Mouse (Mus musculus): ENCODE data around the gene Stk11ip. TPM values are rescaled to one million over a fixed set of nuclear protein-coding genes. Genes with fewer than 3 reads are reported as not detected.

Stk11ip gene
- polyA plus RNA-seq, 1 experiment from 2014 or later, result 11.8 TPM

- Histone ChIP-seq H3K4me1 (ENCODE audit: control insufficient read depth in 2 of 2, insufficient read depth in 2 of 2, low read length in 2 of 2) (peaks cover 35 to 46% of the 10 kb centered on the region in 2 experiments), H3K4me3 (ENCODE audit: control insufficient read depth in 1 of 2, insufficient read depth in 1 of 2, low read depth in 1 of 2, low read length in 2 of 2) (peak overlapping the region; percentile 77 to 93), H3K4me2 (ENCODE audit: low read length) (peak overlapping the region; percentile 84), H3K9me3 (ENCODE audit: control insufficient read depth, low read length) (no peaks in the 10 kb centered on the region), H3K9ac (ENCODE audit: low read length) (peak overlapping the region; percentile 100), H3K36me3 (ENCODE audit: control insufficient read depth, insufficient read depth, low read length) (peaks cover 36% of the 10 kb centered on the region), H3K27me3 (ENCODE audit: control insufficient read depth, insufficient read depth, low read length) (no peaks in the 10 kb centered on the region), H3K27ac (replicated peaks in 1 of 2; ENCODE audit: control insufficient read depth in 1 of 2, insufficient read depth in 1 of 2, low read depth in 2 of 2, low read length in 2 of 2) (peak overlapping the region; percentile 87 to 100)
- under 1% methylated on average over 84 of the region's 84 CpGs for WGBS
- ATAC-seq (ENCODE audit: insufficient number of reproducible peaks, insufficient read depth, low FRiP score, low read depth), result 0 out of 2 replicates have a peak, but pooled peaks have one; percentile 8
These were observed 16.0 kb upstream of the Stk11ip start for GRCm38 (mm10) chr1:75505159-75505955.

- under 1% methylated on average over 65 of the region's 65 CpGs for WGBS
- Histone ChIP-seq H3K4me3 (ENCODE audit: control insufficient read depth in 1 of 2, insufficient read depth in 1 of 2, low read depth in 1 of 2, low read length in 2 of 2) (peak within 1 kb of the TSS; percentile 77 to 93), H3K27ac (replicated peaks in 1 of 2; ENCODE audit: control insufficient read depth in 1 of 2, insufficient read depth in 1 of 2, low read depth in 2 of 2, low read length in 2 of 2) (peak within 1 kb of the TSS; percentile 87 to 100), H3K36me3 (ENCODE audit: control insufficient read depth, insufficient read depth, low read length) (peaks cover 28% of the 10 kb centered on the region), H3K9ac (ENCODE audit: low read length) (peak within 1 kb of the TSS; percentile 100), H3K4me1 (ENCODE audit: control insufficient read depth in 2 of 2, insufficient read depth in 2 of 2, low read length in 2 of 2) (peaks cover 40 to 54% of the 10 kb centered on the region in 2 experiments), H3K9me3 (ENCODE audit: control insufficient read depth, low read length) (no peaks in the 10 kb centered on the region), H3K4me2 (ENCODE audit: low read length) (peak within 1 kb of the TSS; percentile 84), H3K27me3 (ENCODE audit: control insufficient read depth, insufficient read depth, low read length) (no peaks in the 10 kb centered on the region)
- ATAC-seq (ENCODE audit: insufficient number of reproducible peaks, insufficient read depth, low FRiP score, low read depth), result peak; percentile 92
These were observed 15.1 kb upstream of the Stk11ip start, which contains the start of gene Obsl1 for GRCm38 (mm10) chr1:75505956-75506831. Gene Obsl1, minus strand, starts transcription at chr1:75506452.

- peak within 1 kb of the TSS; percentile 100 for H3K9ac ChIP-seq (ENCODE audit: low read length)
- peak within 1 kb of the TSS; percentile 77 to 93 for H3K4me3 ChIP-seq (ENCODE audit: control insufficient read depth in 1 of 2, insufficient read depth in 1 of 2, low read depth in 1 of 2, low read length in 2 of 2)
- WGBS, result 17% methylated on average over 8 of the region's 10 CpGs
- H3K4me2 ChIP-seq (ENCODE audit: low read length), result peak within 1 kb of the TSS; percentile 84
- peaks cover 48 to 62% of the 10 kb centered on the region in 2 experiments for H3K4me1 ChIP-seq (ENCODE audit: control insufficient read depth in 2 of 2, insufficient read depth in 2 of 2, low read length in 2 of 2)
- ATAC-seq (ENCODE audit: insufficient number of reproducible peaks, insufficient read depth, low FRiP score, low read depth), result no peak
- H3K27ac ChIP-seq (replicated peaks in 1 of 2; ENCODE audit: control insufficient read depth in 1 of 2, insufficient read depth in 1 of 2, low read depth in 2 of 2, low read length in 2 of 2), result peak within 1 kb of the TSS; percentile 87 to 100
- no peaks in the 10 kb centered on the region for H3K9me3 ChIP-seq (ENCODE audit: control insufficient read depth, low read length)
- peaks cover 19% of the 10 kb centered on the region for H3K36me3 ChIP-seq (ENCODE audit: control insufficient read depth, insufficient read depth, low read length)
- H3K27me3 ChIP-seq (ENCODE audit: control insufficient read depth, insufficient read depth, low read length), result no peaks in the 10 kb centered on the region
These were observed 14.3 kb upstream of the Stk11ip start, which contains the start of gene Inha for GRCm38 (mm10) chr1:75507006-75507405. Gene Inha, plus strand, starts transcription at chr1:75507077.

GRCm38 (mm10) chr1:75509586-75509985, 11.7 kb upstream of the Stk11ip start:
- Histone ChIP-seq H3K27ac (replicated peaks in 1 of 2; ENCODE audit: control insufficient read depth in 1 of 2, insufficient read depth in 1 of 2, low read depth in 2 of 2, low read length in 2 of 2) (peak overlapping the region; percentile 97; a peak in 3 of 4 replicates), H3K9ac (ENCODE audit: low read length) (peak overlapping the region; percentile 31; the same call in 1 of the 2 replicates), H3K4me2 (ENCODE audit: low read length) (peak overlapping the region; percentile 25; the same call in 1 of the 2 replicates), H3K4me3 (ENCODE audit: control insufficient read depth in 1 of 2, insufficient read depth in 1 of 2, low read depth in 1 of 2, low read length in 2 of 2) (no peak overlapping the region), H3K4me1 (ENCODE audit: control insufficient read depth in 2 of 2, insufficient read depth in 2 of 2, low read length in 2 of 2) (peaks cover 41 to 48% of the 10 kb centered on the region in 2 experiments), H3K27me3 (ENCODE audit: control insufficient read depth, insufficient read depth, low read length) (no peaks in the 10 kb centered on the region), H3K9me3 (ENCODE audit: control insufficient read depth, low read length) (no peaks in the 10 kb centered on the region), H3K36me3 (ENCODE audit: control insufficient read depth, insufficient read depth, low read length) (no peaks in the 10 kb centered on the region)
- WGBS, result 47% methylated on average over 20 of the region's 20 CpGs
- no peak for ATAC-seq (ENCODE audit: insufficient number of reproducible peaks, insufficient read depth, low FRiP score, low read depth)

GRCm38 (mm10) chr1:75510154-75510553, 11.2 kb upstream of the Stk11ip start:
- 41% methylated on average over 5 of the region's 5 CpGs for WGBS
- peak overlapping the region; percentile 97 for H3K27ac ChIP-seq (replicated peaks in 1 of 2; ENCODE audit: control insufficient read depth in 1 of 2, insufficient read depth in 1 of 2, low read depth in 2 of 2, low read length in 2 of 2)
- peak overlapping the region; percentile 25; the same call in 1 of the 2 replicates for H3K4me2 ChIP-seq (ENCODE audit: low read length)
- peak overlapping the region; percentile 31; the same call in 1 of the 2 replicates for H3K9ac ChIP-seq (ENCODE audit: low read length)
- H3K27me3 ChIP-seq (ENCODE audit: control insufficient read depth, insufficient read depth, low read length), result no peaks in the 10 kb centered on the region
- H3K4me1 ChIP-seq (ENCODE audit: control insufficient read depth in 2 of 2, insufficient read depth in 2 of 2, low read length in 2 of 2), result peaks cover 42 to 51% of the 10 kb centered on the region in 2 experiments
- no peaks in the 10 kb centered on the region for H3K36me3 ChIP-seq (ENCODE audit: control insufficient read depth, insufficient read depth, low read length)
- no peak for ATAC-seq (ENCODE audit: insufficient number of reproducible peaks, insufficient read depth, low FRiP score, low read depth)
- H3K9me3 ChIP-seq (ENCODE audit: control insufficient read depth, low read length), result no peaks in the 10 kb centered on the region
- no peak overlapping the region for H3K4me3 ChIP-seq (ENCODE audit: control insufficient read depth in 1 of 2, insufficient read depth in 1 of 2, low read depth in 1 of 2, low read length in 2 of 2)

- peak; percentile 44 for ATAC-seq (ENCODE audit: insufficient number of reproducible peaks, insufficient read depth, low FRiP score, low read depth)
- H3K9me3 ChIP-seq (ENCODE audit: control insufficient read depth, low read length), result no peaks in the 10 kb centered on the region
- H3K36me3 ChIP-seq (ENCODE audit: control insufficient read depth, insufficient read depth, low read length), result no peaks in the 10 kb centered on the region
- H3K4me3 ChIP-seq (ENCODE audit: control insufficient read depth in 1 of 2, insufficient read depth in 1 of 2, low read depth in 1 of 2, low read length in 2 of 2), result no peak overlapping the region
- 20% methylated on average over 4 of the region's 4 CpGs for WGBS
- H3K27ac ChIP-seq (replicated peaks in 1 of 2; ENCODE audit: control insufficient read depth in 1 of 2, insufficient read depth in 1 of 2, low read depth in 2 of 2, low read length in 2 of 2), result peak overlapping the region; percentile 97
- H3K4me1 ChIP-seq (ENCODE audit: control insufficient read depth in 2 of 2, insufficient read depth in 2 of 2, low read length in 2 of 2), result peaks cover 43 to 53% of the 10 kb centered on the region in 2 experiments
- no peaks in the 10 kb centered on the region for H3K27me3 ChIP-seq (ENCODE audit: control insufficient read depth, insufficient read depth, low read length)
- H3K9ac ChIP-seq (ENCODE audit: low read length), result peak overlapping the region; percentile 64
- H3K4me2 ChIP-seq (ENCODE audit: low read length), result peak overlapping the region; percentile 32; the same call in 1 of the 2 replicates
These were observed 9.7 kb upstream of the Stk11ip start for GRCm38 (mm10) chr1:75511437-75512210.

Data from heart, embryonic 14.5 days (tissue).